Mouse (Mus musculus): ENCODE measurements around the gene Xylt1.

The Xylt1 gene

DNA sequence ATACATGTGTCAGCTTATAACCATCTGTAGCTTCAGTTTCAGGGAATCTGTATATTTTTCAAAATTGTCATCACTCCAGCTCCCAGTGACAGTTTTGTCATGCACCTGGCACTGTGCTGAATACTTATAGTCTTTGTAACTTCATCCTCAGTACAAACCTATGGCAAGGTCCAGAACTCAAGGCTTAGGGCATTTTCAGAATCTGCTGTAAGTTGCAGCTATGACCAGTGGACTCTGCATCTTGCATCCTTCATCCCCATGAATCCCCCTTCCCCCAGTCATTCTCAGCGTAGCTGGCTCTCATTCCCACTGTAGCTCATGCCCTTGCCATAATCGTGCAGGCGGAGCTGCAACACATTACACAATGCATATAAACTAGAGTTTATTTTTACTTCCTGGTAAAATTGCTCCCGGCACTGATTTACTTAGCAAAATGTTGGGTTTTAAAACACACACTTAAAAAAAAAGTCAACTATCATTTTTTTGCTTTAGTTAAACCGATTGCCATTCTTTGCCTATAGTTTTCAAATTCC lies 336.2 kb downstream of the Xylt1 start:
- no peak for DNase-seq

- no peak for DNase-seq
Observed at GRCm38 (mm10) chr7:117720426-117720825, 339.6 kb downstream of the Xylt1 start.
